ENCODE assay signal across 8 mouse cellular contexts in the genomic region with DNA sequence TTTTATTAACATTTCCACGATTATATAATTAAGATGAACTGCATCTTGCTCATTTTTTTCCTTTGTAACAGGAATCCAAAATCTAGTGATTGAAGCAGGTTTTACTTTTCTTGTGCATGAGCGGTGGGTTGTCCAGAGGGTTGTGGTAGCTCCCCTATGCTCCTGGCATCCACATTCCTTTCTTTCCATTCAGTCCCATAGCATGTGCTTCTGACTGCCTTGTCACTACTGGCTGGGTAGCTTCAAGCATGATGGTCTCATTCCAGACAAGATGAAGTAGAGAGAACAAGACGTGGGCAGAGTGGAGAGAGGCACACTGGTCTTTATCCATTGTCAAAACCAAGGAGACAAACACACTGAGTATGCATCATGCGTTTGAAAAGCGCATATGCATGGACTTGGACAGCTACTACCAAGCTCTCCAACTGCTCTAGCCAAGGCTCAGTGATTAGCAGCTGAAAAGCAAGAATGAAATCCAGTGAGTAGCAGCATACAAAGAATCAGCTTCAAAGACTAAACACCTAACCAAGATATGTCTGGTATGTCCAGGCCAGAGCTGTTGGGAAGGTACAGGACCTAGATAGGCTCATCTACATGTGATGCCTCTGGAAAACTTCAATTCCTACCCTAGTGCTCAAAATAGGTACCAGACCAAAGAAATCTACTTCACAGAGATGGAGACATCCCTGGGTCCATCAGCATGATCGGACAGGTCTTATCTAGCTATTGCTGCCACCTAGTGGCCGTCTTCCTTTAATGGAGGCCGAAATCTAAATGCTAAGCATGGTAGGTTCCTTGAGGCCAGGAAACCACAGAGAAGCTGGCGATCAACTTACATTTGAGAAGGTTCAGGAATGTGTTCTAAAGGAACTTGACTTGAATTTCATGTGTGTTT. TPM values are rescaled to one million over a fixed set of nuclear protein-coding genes. Genes with fewer than 3 reads are reported as not detected.
DNase-seq lines count a peak whose midpoint lies in the region; ATAC-seq and TF ChIP-seq lines count a peak whose summit lies in the region.

No protein-coding gene starts in this region.

- no peaks in the 10 kb centered on the region for H3K27me3 ChIP-seq in forebrain, embryonic 15.5 days
- H3K27me3 ChIP-seq in liver, postnatal 0 days (ENCODE audit: insufficient read depth, low read length) = no peaks in the 10 kb centered on the region
- no peaks in the 10 kb centered on the region for H3K27me3 ChIP-seq in neural tube, embryonic 14.5 days (ENCODE audit: control insufficient read depth, insufficient read depth, low read length)

- H3K36me3 ChIP-seq in ES-E14 (ENCODE audit: control insufficient read depth, insufficient read depth, low read length, poor library complexity, severe bottlenecking) = peaks cover 6% of the 10 kb centered on the region
- no peaks in the 10 kb centered on the region for H3K36me3 ChIP-seq in forebrain, embryonic 15.5 days
- H3K36me3 ChIP-seq in liver, postnatal 0 days (replicated peaks; ENCODE audit: insufficient read depth, low read length) = no peaks in the 10 kb centered on the region
- no peaks in the 10 kb centered on the region for H3K36me3 ChIP-seq in neural tube, embryonic 14.5 days (ENCODE audit: control insufficient read depth, insufficient read depth, low read length)

- no peak overlapping the region for H3K4me3 ChIP-seq in ES-E14 (ENCODE audit: insufficient read depth in 1 of 2, low read depth in 1 of 2, low read length in 2 of 2, poor library complexity in 1 of 2, severe bottlenecking in 1 of 2)
- no peak overlapping the region for H3K4me3 ChIP-seq in forebrain, embryonic 15.5 days
- H3K4me3 ChIP-seq in liver, postnatal 0 days (ENCODE audit: low read depth, low read length) = no peak overlapping the region
- no peak overlapping the region for H3K4me3 ChIP-seq in neural tube, embryonic 14.5 days (ENCODE audit: low read depth, low read length)

- no peaks in the 10 kb centered on the region for H3K9me3 ChIP-seq in ES-E14 (ENCODE audit: control insufficient read depth, insufficient read depth, low read depth, low read length)
- no peaks in the 10 kb centered on the region for H3K9me3 ChIP-seq in forebrain, embryonic 15.5 days
- H3K9me3 ChIP-seq in liver, postnatal 0 days (ENCODE audit: low read length) = no peaks in the 10 kb centered on the region
- H3K9me3 ChIP-seq in neural tube, embryonic 14.5 days (ENCODE audit: control insufficient read depth, low read length) = no peaks in the 10 kb centered on the region

- no peak overlapping the region for H3K9ac ChIP-seq in ES-E14 (ENCODE audit: insufficient read depth, low read depth, low read length, poor library complexity, severe bottlenecking)
- H3K9ac ChIP-seq in forebrain, embryonic 15.5 days (replicated peaks) = no peak overlapping the region
- H3K9ac ChIP-seq in liver, postnatal 0 days (replicated peaks) = no peak overlapping the region
- H3K9ac ChIP-seq in neural tube, embryonic 14.5 days (replicated peaks; ENCODE audit: low read depth, low read length) = no peak overlapping the region

- WGBS in forebrain, embryonic 15.5 days = 51% methylated on average over 9 of the region's 9 CpGs
- 52% methylated on average over 9 of the region's 9 CpGs for WGBS in liver, postnatal 0 days (ENCODE audit: insufficient replicate concordance)
- WGBS in neural tube, embryonic 14.5 days = 44% methylated on average over 9 of the region's 9 CpGs

- H3K4me2 ChIP-seq in forebrain, embryonic 15.5 days (replicated peaks) = no peak overlapping the region
- H3K4me2 ChIP-seq in liver, postnatal 0 days (ENCODE audit: low read depth, low read length) = no peak overlapping the region
- no peak overlapping the region for H3K4me2 ChIP-seq in neural tube, embryonic 14.5 days (ENCODE audit: low read depth, low read length)

- no peak for TF ChIP-seq EP300 in liver, postnatal 0 days (IDR thresholded peaks at IDR 0.05; ENCODE audit: low read depth)

- ATAC-seq in cerebellum, adult (ENCODE audit: insufficient number of reproducible peaks, low FRiP score, low TSS enrichment) = peak; percentile 74
- ATAC-seq in forebrain, embryonic 15.5 days (replicated peaks) = peak; percentile 87
- ATAC-seq in liver, postnatal 0 days = peak; percentile 43; the same call in 1 of the 2 replicates
- peak; percentile 81 for ATAC-seq in neural tube, embryonic 14.5 days (ENCODE audit: low read depth)

- in situ Hi-C loops in ES-E14 (cut with MboI; ENCODE audit: low sequenced_read_pairs in 2 of 2, unreplicated experiment in 2 of 2) = loop anchor here (5.0 to 10.0 kb wide), 2 partner anchors 154 to 156 kb away; no protein-coding TSS in a partner anchor

- H3K27ac ChIP-seq in ES-E14 (ENCODE audit: insufficient read depth, low read depth, low read length, poor library complexity, severe bottlenecking) = no peak overlapping the region
- no peak overlapping the region for H3K27ac ChIP-seq in forebrain, embryonic 15.5 days (replicated peaks)
- no peak overlapping the region for H3K27ac ChIP-seq in liver, postnatal 0 days (ENCODE audit: low read depth)
- no peak overlapping the region for H3K27ac ChIP-seq in neural tube, embryonic 14.5 days (ENCODE audit: low read depth, low read length)

- H3K4me1 ChIP-seq in ES-E14 (ENCODE audit: control insufficient read depth in 2 of 2, insufficient read depth in 2 of 2, low read length in 2 of 2, poor library complexity in 1 of 2) = no peaks in the 10 kb centered on the region; a peak in 1 of 4 replicates
- 0 out of 2 replicates have a peak, but pooled peaks cover 3% of the 10 kb centered on the region for H3K4me1 ChIP-seq in forebrain, embryonic 15.5 days
- no peaks in the 10 kb centered on the region for H3K4me1 ChIP-seq in liver, postnatal 0 days (ENCODE audit: insufficient read depth)
- H3K4me1 ChIP-seq in neural tube, embryonic 14.5 days (ENCODE audit: control insufficient read depth, insufficient read depth, low read length) = no peaks in the 10 kb centered on the region

- DNase-seq in ES-E14 (ENCODE audit: low read depth, low spot score) = peak; percentile 89
- DNase-seq in heart, postnatal 4 days = peak; percentile 89
- peak; percentile 90 for DNase-seq in layer of hippocampus, adult 11-12 months (ENCODE audit: low spot score)
- DNase-seq in liver, postnatal 0 days = peak; percentile 79
- peak; percentile 47 for DNase-seq in testis, postnatal 14 days (ENCODE audit: low spot score)

- peak; percentile 89 for TF ChIP-seq CTCF in liver, postnatal 0 days (IDR thresholded peaks at IDR 0.05; ENCODE audit: low read depth)

TF ChIP-seq in ES-E14, 5 proteins besides CTCF, POLR2A, EP300 and RAD21:
- TF ChIP-seq ZC3H11A (IDR thresholded peaks at IDR 0.05; ENCODE audit: borderline replicate concordance, low read depth, low read length) = peak; percentile 55; the same call in 1 of the 2 replicates
- no peak for TF ChIP-seq CHD2 (IDR thresholded peaks at IDR 0.05; ENCODE audit: low read depth, low read length)
TF ChIP-seq in ES-E14: peak in this region for 1.

RNA-seq across cellular contexts. Expression of a gene that starts 42.5 kb away (rescaled TPM):
- 142 and 170 TPM in 2 replicates for total RNA-seq in ES-E14 (2012; rRNA removed)
- polyA plus RNA-seq in forebrain, embryonic 15.5 days (2015; fragmentation: Nextera tagmentation; extraction: Ambion mirVana) = 68.4 and 75.1 TPM in 2 replicates
- 10 to 100 TPM; 51.7 to 51.8 TPM for total RNA-seq in heart, postnatal 4 days (2021)
- 4.3 and 4.8 TPM in 2 replicates for polyA plus RNA-seq in liver, postnatal 0 days (2015; fragmentation: Nextera tagmentation; extraction: Ambion mirVana)
- 120 and 127 TPM in 2 replicates for polyA plus RNA-seq in neural tube, embryonic 14.5 days (2014; fragmentation: Nextera tagmentation; extraction: Ambion mirVana)

RNA-seq across cellular contexts. Expression of a gene that starts 49.8 kb away (rescaled TPM):
- total RNA-seq in ES-E14 (2012; rRNA removed) = 1.6 and 1.7 TPM in 2 replicates
- polyA plus RNA-seq in forebrain, embryonic 15.5 days (2015; fragmentation: Nextera tagmentation; extraction: Ambion mirVana) = 24.7 and 25.6 TPM in 2 replicates
- 10 to 100 TPM; 30.4 to 34.6 TPM for total RNA-seq in heart, postnatal 4 days (2021)
- 0.99 and 1.0 TPM in 2 replicates for polyA plus RNA-seq in liver, postnatal 0 days (2015; fragmentation: Nextera tagmentation; extraction: Ambion mirVana)
- 22.9 and 29.7 TPM in 2 replicates for polyA plus RNA-seq in neural tube, embryonic 14.5 days (2014; fragmentation: Nextera tagmentation; extraction: Ambion mirVana)

Comparison
In these comparisons a context has a peak if more than half of its experiments do, and no peak if none do; other contexts are left out.
1. RNA of a gene that starts 42.5 kb away (polyA plus RNA-seq): 120 to 127 TPM in neural tube, embryonic 14.5 days and 68.4 to 75.1 TPM in forebrain, embryonic 15.5 days; 4.3 to 4.8 TPM in liver, postnatal 0 days; every median in the first group is over 10 times any median in the second.
2. RNA of a gene that starts 49.8 kb away (polyA plus RNA-seq): 24.7 to 25.6 TPM in forebrain, embryonic 15.5 days and 22.9 to 29.7 TPM in neural tube, embryonic 14.5 days; 0.99 to 1.0 TPM in liver, postnatal 0 days; every median in the first group is over 10 times any median in the second.
3. Peak in every context shown above with its lines, with median percentiles within 50 percentile points of each other: DNase-seq and ATAC-seq.